Mouse (Mus musculus) testis, adult 2 months (tissue): ENCODE data around the gene Trim13.

Experiments
- CTCF ChIP-seq: fragments of 200-500 bp; IDR thresholded peaks from 2 replicates; pipeline ENCODE4 v1.5.1; 2012; ENCODE audit warnings: low read depth, mild to moderate bottlenecking, inconsistent platforms, low read length, moderate library complexity; ENCODE audit not compliant: control insufficient read depth, insufficient read depth, insufficient replicate concordance
- POLR2A ChIP-seq: fragments of 200-500 bp; IDR thresholded peaks from 2 replicates; pipeline ENCODE4 v1.6.1; 2012; ENCODE audit warnings: low read depth, mild to moderate bottlenecking, inconsistent platforms, low read length, moderate library complexity; ENCODE audit not compliant: control insufficient read depth

GRCm38 (mm10) chr14:61607157-61607556 lies 9.1 kb downstream of the Trim13 start, which contains the start of gene Kcnrg:
- TF ChIP-seq CTCF: no peak
- no peak for TF ChIP-seq POLR2A
